Mouse (Mus musculus): ENCODE data around the gene Cpne1. TPM values are rescaled to one million over a fixed set of nuclear protein-coding genes. Genes with fewer than 3 reads are reported as not detected.

Cpne1 gene
- total RNA-seq, 2 experiments from 2014 or later = 8.3 to 9.6 TPM

DNA sequence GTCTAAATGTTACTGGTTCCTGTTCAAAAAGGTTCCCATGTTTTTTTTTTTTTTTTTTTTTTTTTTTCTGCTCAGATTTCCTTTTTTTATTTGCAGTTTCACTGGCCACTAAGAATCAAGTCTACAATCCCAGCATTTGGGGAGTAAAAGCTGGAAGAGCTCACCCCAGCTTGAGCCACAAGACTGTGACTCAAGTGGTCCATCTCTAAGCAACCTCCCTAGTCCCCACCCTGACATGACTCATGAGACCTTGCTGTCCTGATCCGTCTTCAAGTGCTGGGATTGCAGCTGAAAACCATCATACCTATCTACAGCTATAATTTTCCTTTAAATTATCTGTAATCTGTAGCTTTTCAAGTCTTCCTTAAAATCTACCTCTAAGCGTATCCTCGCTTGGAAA is 27.2 kb downstream of the Cpne1 start:
- intact Hi-C loops (cut with DNase I) = no loop called here
- DNase-seq = no peak

- DNase-seq = no peak
- intact Hi-C loops (cut with DNase I) = no loop called here
Measured at GRCm38 (mm10) chr2:156080391-156080790, 31.4 kb downstream of the Cpne1 start.

DNA sequence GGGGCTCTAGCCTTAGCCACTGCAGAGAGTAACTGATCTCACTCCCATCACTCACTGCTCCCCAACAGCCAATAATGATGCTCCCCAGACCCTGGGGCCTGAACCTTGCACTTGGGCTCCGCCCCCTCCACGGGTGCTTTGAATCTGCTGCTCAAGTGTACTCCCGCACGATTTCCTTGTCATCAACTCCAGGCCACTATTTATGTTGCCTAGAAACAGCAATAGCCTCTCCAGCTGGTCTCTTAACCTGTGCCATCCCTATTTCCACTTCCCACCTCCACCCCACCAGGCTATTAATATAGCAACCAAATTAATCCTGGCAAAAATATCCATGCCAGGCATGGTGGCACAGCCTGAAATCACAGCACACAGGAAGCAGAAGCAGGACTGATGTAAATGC is 32.1 kb downstream of the Cpne1 start:
- no peak for DNase-seq
- intact Hi-C loops (cut with DNase I) = no loop called here

GRCm38 (mm10) chr2:156079183-156079560 is 32.6 kb downstream of the Cpne1 start:
- intact Hi-C loops (cut with DNase I) = no loop called here

DNA sequence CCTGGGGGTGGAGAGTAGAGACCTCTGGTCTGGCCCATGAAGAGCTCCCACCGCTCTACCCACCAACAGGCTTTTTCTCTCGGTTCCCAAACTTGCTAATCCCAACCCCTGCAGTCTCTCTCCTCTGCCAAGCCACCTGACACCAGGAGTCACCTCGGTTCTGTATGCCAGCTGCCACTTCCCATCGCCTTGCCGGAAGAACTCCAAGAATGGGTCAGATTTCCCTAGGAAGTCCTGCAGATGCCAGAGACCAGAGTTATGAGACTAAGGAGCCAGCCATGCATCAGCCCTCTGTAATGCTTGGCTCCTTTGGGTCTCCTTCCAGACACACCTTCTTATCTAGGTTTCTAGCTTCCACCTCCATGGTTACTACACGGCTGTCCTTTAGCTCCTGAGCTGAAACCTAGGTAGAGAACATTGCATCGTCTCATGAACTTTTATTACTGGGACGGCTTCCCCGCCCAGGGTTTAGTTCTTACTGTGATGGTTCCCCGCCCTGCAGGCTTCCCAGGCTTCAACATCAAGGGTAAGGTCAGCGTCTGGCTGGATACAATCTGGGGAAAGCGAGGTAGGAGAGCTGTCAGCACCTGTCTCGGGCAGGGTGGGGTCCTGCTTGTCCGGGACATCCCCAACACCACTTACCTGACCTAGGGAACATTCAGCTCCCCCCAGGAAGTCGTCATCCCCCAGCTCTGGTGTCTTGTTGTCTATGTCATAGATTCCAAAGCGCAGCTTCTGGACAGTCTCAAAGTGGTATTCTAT is 33.2 kb downstream of the Cpne1 start:
- intact Hi-C loops (cut with DNase I) = no loop called here
- DNase-seq = no peak

More at GRCm38 (mm10) chr2:156079183-156079560, 32.6 kb downstream of the Cpne1 start:
- no peak for DNase-seq

DNA sequence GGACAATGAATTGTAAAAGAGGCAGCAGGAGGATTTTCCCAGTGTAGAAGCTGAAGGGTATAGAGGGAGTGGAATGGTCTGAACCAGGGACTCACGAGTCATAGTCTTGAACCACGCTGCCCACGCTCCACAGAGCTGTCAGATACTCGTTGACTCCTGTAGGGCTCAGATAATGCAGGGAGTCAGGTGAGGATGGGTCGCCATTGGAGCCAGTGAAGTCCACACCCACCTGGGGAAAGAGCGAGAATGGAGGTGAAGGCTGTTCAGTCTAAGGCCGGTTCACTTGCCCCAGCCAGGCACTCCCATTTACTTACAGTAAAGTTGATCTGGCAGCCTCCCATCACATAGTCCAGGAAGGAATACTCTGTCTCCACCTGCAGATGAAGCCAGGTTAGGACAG is 34.3 kb downstream of the Cpne1 start:
- intact Hi-C loops (cut with DNase I) = no loop called here
- DNase-seq = no peak

GRCm38 (mm10) chr2:156073725-156074124 is 38.0 kb downstream of the Cpne1 start:
- no peak for DNase-seq
- intact Hi-C loops (cut with DNase I) = no loop called here

- intact Hi-C loops (cut with DNase I) = no loop called here
- DNase-seq = no peak
Measured at GRCm38 (mm10) chr2:156071236-156071635, 40.5 kb downstream of the Cpne1 start.

GRCm38 (mm10) chr2:156067916-156068315 is 43.8 kb downstream of the Cpne1 start:
- intact Hi-C loops (cut with DNase I) = no loop called here
- DNase-seq = no peak

DNA sequence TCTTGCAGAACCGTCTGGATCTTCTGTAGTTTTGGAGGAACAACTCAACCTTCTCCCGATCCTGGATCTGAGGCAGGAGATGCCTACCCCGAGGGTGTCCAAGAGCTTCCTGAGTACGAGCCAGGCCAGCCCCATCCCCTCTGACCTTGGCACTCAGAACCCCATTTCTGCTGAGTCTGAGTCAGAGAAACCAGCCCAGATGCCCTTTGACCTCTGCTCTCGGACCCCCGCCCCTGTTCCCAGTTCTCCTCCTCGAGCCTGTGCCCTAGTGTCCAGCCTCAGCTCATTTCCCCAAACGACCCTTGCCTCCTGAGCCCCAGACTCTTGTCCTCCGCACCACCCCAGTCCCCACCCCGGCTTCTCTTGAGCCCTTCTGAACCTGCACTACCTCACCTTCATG is 45.6 kb downstream of the Cpne1 start:
- intact Hi-C loops (cut with DNase I) = no loop called here
- no peak for DNase-seq

DNA sequence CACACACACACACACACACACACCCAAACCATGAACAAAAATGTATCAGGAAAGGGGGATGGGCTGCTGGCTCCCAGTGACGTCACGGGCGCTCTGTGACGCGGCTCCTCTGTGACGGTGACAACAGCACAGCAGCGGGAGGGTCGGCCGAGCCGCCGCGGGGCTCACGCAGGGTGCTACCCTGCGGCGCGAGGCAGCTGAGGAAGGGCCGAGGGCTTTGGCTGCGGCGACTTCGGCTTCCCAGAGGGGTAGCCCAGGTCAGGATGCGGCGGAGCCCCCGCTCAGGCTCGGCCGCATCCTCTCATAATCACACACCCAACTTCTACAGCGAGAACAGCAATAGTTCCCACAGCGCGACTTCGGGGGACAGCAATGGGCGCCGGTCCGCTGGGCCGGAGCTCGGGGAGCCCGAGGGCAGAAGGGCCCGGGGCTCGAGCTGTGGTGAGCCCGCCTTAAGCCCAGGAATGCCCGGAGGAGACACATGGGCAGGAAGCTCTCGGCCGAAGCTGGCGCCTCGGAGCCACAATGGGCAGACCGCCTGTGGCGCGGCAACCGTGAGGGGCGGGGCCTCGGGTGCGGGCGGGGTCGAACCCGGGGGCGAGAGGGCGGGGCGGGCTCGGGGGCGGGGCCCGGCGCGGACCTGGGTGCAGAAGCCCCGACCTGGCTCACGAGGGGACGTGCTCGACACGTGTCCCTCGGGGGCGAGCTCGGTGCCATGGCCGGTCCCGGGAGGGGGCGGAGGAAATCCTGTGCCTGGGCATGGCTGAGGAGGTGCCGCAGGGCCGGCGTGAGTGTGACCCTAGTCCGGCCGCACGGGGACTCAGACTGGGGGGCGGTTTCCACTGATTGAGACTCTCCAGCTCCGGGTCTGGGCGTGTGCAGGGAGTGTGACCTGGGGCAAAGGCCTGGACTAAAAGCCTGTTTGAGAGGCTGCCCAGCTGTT is 46.4 kb downstream of the Cpne1 start, which contains the start of gene Spag4:
Spag4 (plus strand) TSS at position 77 of the 943 bp plus-strand sequence.
- intact Hi-C loops (cut with DNase I) = no loop called here
- DNase-seq = peak; percentile 57 to 62

- intact Hi-C loops (cut with DNase I) = no loop called here
- no peak for DNase-seq
Measured at GRCm38 (mm10) chr2:156052816-156053215, 58.9 kb downstream of the Cpne1 start, which contains the start of gene Fer1l4. Gene Fer1l4 (minus strand): TSS chr2:156052947.

GRCm38 (mm10) chr2:156047929-156048328 is 63.8 kb downstream of the Cpne1 start:
- no peak for DNase-seq
- intact Hi-C loops (cut with DNase I) = no loop called here

DNA sequence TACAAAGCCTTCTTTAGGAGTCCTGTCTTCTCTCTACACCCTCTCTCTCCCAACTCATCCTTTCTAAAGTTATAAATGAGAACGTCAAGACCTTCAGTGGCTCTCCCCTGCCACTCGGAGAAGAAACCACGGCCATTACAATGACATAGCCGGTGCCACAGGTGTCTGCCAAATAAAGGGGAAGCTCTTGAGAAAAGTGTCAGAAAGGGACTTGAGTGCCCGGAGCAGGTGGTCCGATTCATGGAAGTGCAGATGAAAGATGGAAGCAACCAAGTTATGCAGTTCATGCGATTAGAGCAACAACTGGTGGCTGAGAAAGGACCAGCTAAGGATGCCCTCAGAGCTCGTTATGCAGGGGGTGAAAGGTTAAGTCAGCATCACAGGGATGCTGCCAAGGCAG is 68.9 kb downstream of the Cpne1 start:
- DNase-seq = no peak
- intact Hi-C loops (cut with DNase I) = no loop called here

DNA sequence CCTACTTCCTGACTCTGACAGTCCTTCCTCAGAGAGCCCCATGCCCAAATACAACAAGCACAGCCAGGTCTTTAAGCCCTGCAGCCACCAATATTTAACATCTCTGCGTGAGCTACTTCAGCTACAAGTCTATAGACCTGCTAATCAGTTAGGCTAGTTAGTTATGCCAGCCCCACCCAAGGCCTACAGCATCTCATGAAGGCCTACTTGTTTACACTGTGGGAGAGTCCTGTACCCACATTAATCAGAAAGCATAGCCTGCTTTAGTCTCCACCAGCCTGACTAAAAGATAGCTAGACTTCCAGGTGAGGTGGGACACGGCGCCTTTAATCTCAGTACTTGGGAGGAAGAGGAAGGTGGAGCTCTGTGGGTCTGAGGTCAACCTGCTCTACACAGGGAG is 72.4 kb downstream of the Cpne1 start:
- no peak for DNase-seq
- intact Hi-C loops (cut with DNase I) = no loop called here

DNA sequence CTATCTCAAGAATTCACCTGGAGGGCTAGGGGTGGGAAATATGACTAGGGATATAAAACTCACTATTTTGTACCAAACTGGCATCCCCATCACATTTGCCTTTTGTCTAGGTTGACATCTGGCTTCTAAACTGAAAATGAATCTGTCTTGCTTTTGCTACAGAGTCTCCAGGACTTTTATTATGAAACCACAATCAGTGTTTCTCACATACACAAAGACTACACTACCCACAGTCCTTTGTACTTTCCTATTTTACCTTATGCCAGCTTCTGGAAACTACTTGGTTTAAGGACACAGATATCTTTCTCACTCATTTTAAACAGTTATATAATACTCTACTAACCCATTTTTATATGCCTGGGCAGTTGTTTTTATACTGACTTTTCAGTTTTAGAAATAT is 86.3 kb downstream of the Cpne1 start:
- DNase-seq = no peak
- intact Hi-C loops (cut with DNase I) = no loop called here

Other genes starting within 250 kb of the Cpne1 start
- gene Uqcc1, start 181.7 kb downstream of the Cpne1 start, total RNA-seq (2021) = 100 to 1,000 TPM; 151 to 164 TPM
- not detected for gene Gm15557, start 171.2 kb downstream of the Cpne1 start, total RNA-seq (2021)
- gene Gdf5, start 166.6 kb downstream of the Cpne1 start, total RNA-seq (2021) = under 1 TPM in 1 of 2 experiments, not detected in 1; 0.10 TPM
- 1 to 10 TPM; 3.1 to 3.2 TPM for gene Cep250, start 155.5 kb downstream of the Cpne1 start, total RNA-seq (2021)
- under 1 TPM; 0.20 to 0.39 TPM for gene 6430550D23Rik, start 104.0 kb downstream of the Cpne1 start, total RNA-seq (2021)
- gene Ergic3, start 103.9 kb downstream of the Cpne1 start, total RNA-seq (2021) = 10 to 100 TPM; 44.1 to 46.2 TPM
- not detected for gene Fer1l4, start 59.0 kb downstream of the Cpne1 start, total RNA-seq (2021)
- gene Spag4, start 46.8 kb downstream of the Cpne1 start, total RNA-seq (2021) = not detected
- gene Rbm12, start within 50 bp of the Cpne1 start, total RNA-seq (2021) = 1 to 10 TPM; 3.6 to 6.6 TPM
- 1 to 10 TPM; 4.2 to 4.4 TPM for gene Gm28036, start 15.1 kb upstream of the Cpne1 start, total RNA-seq (2021)
- 100 to 1,000 TPM; 196 to 210 TPM for gene Romo1, start 32.1 kb upstream of the Cpne1 start, total RNA-seq (2021)
- gene Nfs1, start 32.2 kb upstream of the Cpne1 start, total RNA-seq (2021) = 10 to 100 TPM; 70.8 to 77.4 TPM
- gene Rbm39, start 68.3 kb upstream of the Cpne1 start, total RNA-seq (2021) = 100 to 1,000 TPM in 1 of 2 experiments, 10 to 100 TPM in 1; 88.5 to 107 TPM
- 10 to 100 TPM; 22.4 to 22.8 TPM for gene Phf20, start 84.5 kb upstream of the Cpne1 start, total RNA-seq (2021)
- 1 to 10 TPM in 1 of 2 experiments, under 1 TPM in 1; 0.54 to 1.1 TPM for gene Cnbd2, start 200.3 kb upstream of the Cpne1 start, total RNA-seq (2021)
- gene Scand1, start 200.7 kb upstream of the Cpne1 start, total RNA-seq (2021) = 10 to 100 TPM; 51.6 to 57.5 TPM